Mouse (Mus musculus): ENCODE measurements at regions not wholly inside any gene's neighbourhood (a gene's known extent, or its start where the extent isn't known, plus 50 kb on each side); places are given as distances from the start of the nearest gene placed in this dataset.

- ATAC-seq (ENCODE audit: insufficient number of reproducible peaks, low FRiP score, low TSS enrichment, low read depth) = no peak
- H3K4me2 ChIP-seq = no peak overlapping the region
- no peaks in the 10 kb centered on the region for H3K36me3 ChIP-seq
- H3K27me3 ChIP-seq = no peaks in the 10 kb centered on the region
- no peak overlapping the region for H3K4me3 ChIP-seq
- H3K9ac ChIP-seq = no peak overlapping the region
- no peaks in the 10 kb centered on the region for H3K9me3 ChIP-seq
- WGBS = 94% methylated on average over 2 of the region's 2 CpGs
- no peak overlapping the region for H3K27ac ChIP-seq
- peaks cover 10% of the 10 kb centered on the region; the same call in 1 of the 2 replicates for H3K4me1 ChIP-seq
These were observed 67.5 kb downstream of the Enc1 start for GRCm38 (mm10) chr13:97308431-97308830.

All from limb, embryonic 15.5 days (tissue).